Mouse (Mus musculus) embryo, embryonic 10 days (tissue): ENCODE results near the gene Antxr1.

Source experiments
- DNase-seq: peaks from one replicate; pipeline ENCODE4 v3.0.0-alpha.2; 2015; ENCODE audit warnings: low spot score

Gene Antxr1

DNA sequence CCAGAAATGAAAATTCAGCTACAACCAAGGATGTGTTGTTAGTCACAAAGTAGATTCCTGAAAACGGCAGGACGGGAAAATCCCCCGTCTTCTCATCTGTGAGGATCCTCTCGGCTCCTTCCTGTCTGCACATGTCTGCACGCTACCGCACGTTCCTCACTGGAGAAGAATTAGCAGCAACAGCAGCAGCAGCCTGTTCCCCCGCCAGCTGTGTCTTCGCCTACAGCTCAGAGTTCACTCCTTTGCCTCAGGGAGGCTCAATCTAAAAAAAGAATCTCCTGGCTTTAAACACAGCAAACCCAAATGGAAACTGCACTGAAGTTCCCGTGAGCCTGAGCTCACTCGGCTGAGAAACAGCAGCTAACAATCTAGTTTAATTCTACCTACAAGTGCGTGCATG lies 148.6 kb downstream of the Antxr1 start:
- DNase-seq: no peak

DNA sequence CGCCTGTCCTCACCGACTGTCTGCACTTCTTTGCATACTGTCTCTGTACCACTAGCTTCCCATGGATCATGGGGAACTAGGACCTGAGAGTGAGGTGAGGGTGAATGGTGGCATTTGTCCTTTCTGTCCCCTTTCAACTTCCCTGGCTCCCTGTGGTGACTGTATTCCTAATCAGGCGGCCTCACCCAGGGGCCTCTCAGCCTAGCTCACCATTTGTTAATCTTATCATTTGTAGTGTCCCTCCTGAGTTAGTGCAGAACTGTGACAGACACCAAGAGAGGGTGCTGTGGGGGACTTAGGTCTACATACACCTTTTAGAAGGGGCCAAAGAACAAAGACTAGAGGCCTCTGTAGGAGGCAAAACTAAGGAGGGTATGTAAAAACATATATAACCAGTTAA lies 151.2 kb downstream of the Antxr1 start:
- DNase-seq: no peak

DNA sequence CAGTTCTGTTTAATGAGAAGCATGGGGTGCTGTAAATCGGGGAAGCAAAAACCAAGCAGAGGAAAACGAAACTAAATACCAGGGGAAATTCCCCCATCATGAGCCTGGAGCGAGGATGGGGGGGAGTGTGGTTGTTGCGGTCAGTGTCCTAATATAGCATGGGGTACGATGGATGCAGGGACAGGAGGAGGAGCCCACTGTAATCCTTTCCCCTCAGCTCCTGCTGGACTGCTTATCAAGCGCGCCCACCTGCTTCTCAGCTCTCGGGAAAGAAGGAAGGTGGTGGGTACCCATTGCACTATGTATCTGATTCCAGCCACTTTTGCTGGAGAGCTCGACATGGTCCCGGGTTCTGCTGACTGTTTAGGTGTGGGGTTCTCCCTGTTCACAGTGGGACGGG lies 151.6 kb downstream of the Antxr1 start:
- DNase-seq: no peak

DNA sequence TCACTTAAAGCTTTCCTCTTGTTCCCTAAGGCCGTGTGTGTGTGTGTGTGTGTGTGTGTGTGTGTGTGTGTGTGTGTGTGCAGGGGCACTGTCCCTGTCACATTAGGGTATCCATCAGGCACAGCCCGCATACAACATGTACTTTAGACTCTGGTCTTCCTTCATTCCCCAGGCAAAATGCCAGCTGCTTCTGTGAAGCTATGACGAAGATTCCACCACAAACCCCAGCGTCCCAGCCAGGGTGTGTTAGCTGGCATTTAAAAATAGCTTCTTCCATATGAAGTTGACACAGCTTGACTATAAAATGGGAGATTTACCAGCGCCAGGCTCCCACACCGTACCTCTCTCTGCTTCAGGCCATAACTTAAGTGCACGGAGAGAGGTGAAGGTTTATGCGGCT lies 152.5 kb downstream of the Antxr1 start:
- no peak for DNase-seq

DNA sequence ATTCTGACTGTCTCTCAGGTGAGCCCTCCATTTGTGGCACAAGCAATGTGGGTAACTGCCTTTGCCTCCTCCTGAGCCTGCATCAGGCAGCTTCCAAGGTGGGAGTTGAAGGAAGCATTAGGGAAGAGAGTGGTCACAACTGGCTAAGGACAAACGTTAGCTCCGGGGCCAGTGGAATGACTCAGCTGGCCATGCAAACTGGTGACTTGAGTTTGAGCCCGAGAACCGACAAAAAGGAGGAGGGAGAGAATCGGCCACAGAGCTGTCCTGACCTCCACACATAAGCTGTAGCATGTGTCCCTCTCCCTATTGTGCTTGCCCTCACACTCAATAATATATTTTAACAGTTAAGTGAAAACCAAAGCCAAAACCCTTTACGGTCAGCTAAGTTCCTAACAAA lies 152.9 kb downstream of the Antxr1 start:
- DNase-seq: no peak

DNA sequence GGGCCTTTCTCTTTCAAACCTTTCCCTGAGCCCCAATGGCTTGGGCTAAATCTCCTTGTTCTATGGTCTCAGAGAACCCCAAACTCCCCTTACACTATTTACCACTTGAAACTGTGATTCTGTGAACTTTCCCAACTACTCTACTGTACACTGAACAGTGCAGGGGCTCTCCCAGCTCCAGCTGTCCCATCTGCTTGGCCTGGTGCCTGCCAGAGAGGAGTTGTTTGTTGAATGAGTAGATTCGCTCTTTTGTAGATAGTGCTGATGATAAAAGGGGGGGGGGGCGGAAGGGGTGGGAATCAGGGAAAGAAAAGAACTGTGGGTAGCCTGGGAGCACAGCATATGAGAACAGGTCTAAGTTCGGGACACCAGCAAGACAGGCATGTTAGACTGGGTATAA lies 164.2 kb downstream of the Antxr1 start:
- no peak for DNase-seq

DNA sequence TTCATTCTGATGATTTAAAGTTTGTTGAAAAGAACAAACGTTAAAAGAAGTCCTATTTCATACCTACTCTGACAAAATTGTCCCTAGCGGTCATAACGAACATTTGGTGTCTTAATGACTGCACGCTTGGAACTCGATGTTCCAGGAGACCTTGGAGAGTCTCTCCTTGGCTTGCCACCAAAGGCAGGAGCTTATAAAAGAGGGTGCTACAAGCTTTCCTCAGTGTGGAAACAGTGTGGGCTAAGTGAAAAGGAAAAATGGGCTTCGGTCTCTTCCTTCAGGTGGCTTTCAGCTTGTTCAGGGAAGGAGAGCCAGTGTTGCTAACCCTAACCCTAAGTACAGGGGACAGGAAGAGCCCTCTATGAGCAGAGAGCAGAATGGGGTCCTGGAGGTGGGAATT lies 164.7 kb downstream of the Antxr1 start:
- no peak for DNase-seq

DNA sequence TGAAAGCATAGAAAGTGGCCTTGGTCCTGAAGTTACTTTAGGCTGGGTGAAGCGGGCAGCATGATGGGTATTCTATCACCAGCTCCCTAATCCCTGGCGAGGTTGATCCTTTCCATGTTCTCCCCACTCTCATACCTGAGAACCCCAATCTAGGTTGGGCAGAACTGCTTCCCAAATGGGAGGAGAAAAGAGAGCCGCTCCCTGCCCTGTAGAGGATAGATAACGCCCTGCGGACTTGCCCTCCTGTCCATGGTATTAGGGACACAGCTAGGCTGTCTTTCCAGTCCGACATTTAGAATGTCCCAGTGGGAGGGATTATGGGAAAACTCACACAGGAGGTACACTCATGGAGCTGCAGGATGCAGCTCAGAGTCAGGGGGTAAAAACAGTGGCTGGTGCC lies 165.3 kb downstream of the Antxr1 start:
- no peak for DNase-seq

DNA sequence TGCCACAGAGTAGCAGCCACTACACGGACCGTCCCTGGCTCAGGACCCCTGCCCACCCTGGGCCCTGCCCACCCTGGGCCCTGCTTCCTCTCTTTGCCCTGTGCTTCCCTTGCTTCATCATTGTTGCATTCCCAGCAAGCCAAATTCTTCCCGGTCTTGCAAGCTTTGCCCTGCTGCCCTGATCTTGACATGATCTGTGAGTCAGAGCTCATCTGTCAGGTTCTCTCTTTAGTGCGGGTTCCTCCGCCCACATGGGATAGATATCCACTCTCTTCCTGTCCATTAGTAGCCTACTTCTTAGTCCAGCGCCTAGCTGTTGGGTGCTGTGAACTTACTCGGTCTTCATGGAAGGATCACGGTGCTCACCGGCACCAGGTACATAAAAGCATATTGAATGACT lies 167.6 kb downstream of the Antxr1 start:
- DNase-seq: no peak

DNA sequence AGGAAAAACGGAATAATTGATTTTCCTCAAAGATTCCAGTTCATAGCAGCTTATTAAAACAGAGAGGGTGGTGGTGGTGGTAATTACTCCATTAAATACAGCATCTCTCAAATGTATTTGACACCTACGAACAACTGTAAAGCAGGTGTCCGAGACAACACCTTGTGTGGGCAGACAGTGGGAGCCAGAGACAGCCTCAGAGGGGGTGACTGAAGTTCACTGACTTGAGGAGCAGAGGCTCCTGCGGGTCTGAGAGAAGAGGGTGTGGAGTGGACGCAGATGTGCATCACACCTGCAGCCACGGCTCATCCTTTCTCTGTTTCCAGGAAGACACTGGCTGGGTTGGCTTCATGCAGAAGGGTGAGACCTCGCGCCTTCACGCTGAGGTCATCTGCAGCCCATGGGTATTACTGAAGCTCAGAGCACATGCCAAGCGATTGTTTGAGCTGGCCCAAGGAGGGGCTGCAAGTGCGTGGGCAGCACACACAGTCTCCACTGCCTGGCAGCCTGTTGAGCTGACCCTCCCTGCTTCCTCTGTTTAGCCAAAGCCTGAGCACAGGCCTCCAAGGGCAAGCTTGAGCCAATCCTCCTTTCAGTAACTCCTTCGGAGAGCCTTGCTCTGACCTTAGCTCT lies 168.8 kb downstream of the Antxr1 start:
- DNase-seq: no peak

DNA sequence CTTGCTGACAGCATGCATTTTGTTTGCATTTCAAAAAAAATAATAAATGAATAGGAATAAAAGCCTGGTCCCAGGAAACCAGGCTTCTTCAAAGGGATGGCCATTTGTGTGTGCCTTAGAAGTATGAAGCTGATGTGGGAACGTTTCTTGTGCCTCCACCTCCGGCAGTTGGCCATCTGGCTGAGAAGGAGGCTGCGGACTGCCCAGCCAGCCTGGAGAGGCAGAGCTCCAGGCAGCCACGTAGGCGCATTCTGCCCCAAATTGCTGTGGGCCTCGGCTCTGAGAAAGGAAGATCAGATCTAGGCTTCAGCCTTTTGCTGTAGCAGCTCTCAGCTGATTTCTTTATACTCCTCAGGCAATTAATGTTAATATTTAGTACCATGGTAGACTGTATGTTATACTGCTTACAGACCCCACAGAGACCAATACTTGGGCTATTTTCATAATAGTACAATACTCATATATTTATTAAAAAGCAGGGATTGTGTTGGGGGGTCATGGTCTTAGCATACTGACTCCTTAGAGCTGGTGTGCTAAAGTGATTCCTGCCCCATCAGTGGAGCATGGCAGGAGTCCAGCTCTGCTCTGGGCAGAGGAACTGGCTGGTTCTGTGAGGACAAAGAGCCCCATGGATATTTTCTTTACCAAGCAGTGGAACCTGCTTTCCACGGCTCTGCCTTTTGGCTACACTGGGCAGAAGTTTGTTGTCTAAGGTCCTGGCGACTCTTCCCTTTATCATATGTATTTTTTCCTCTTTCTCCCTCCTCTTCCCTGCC lies 169.9 kb downstream of the Antxr1 start:
- no peak for DNase-seq

DNA sequence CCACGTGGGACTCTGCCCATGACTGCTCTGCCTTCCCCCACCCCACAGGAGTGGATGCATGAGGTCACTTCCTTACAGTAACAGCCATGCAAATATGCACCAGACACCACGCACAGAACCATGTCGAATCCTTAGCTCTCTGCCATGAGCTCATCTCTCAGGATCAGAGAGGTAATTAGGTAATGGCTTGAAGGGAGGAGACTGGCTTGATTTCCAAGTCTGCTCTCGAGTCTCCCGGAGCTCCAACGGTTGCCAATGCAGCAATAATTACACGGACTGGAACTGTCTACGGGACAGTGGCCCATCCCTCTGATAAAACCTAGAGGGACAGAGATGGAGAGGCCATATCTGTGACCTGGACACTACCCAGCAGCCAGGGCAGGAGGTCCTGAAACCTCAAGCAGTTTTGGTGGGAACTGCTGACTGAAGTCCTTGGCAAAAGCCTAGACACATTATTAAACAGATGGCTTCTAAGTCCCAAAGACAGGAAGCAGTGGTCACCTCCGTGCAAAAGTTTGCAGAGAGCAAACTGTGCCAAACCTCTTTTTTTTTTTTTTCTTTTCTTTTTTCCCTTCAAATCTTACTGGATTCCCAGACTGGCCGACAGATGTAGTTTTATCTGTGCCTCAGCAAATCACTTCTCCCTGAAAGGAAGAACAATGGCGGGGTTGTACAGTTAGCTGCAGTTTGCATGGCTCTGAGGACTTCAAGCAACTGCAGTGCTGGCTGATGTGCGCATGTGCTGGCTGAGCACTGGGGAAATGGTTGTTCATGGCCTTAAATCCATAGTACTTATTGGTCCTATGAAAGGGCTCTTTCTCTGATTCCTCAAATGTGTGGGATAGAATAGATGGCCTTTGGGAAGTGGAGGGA lies 174.0 kb downstream of the Antxr1 start:
- no peak for DNase-seq

DNA sequence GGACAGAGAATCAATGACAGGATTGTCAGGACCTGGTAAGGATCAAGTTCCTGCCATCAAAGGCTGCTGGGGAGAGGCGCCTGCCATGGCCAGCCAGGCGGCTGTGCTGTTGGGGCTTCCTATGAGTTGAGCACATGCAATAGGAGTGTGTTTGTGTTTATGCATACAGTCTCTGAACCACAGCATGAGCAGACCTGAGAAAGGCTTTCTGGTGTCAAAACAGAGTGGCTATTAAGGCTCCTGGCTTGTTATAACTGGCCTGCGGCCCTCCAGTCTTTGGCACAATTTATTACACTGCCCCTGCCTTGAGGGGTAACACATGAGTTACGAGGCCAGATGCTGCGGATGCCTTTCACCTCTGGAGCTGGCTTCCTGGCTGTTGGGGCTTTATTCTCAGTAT lies 175.4 kb downstream of the Antxr1 start:
- DNase-seq: peak; percentile 41

DNA sequence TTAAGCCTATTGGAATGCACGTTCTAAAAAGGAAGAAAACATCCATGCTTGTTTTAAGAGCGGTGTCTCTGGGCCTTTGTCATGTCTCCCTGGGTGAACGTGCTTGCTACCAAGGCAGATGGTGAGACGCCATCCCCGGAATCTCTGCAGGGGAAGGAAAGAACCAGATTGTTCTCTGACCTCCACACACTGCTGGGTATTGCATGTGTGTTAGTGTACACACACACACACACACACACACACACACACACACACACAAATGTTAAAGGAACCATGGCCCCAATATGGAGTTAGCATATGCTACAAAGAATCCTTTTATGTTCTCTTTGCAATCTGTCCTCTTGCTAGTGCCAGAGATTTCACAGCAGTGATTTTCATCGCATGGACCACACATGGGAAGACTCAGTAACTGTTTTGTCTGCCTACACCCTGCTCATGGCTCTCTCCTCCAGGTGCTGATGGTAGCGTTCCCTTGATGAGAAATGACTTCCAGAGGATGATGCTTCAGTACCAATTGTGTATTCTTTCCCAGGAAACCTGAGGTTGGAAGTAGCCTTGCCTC lies 177.5 kb downstream of the Antxr1 start:
- no peak for DNase-seq

DNA sequence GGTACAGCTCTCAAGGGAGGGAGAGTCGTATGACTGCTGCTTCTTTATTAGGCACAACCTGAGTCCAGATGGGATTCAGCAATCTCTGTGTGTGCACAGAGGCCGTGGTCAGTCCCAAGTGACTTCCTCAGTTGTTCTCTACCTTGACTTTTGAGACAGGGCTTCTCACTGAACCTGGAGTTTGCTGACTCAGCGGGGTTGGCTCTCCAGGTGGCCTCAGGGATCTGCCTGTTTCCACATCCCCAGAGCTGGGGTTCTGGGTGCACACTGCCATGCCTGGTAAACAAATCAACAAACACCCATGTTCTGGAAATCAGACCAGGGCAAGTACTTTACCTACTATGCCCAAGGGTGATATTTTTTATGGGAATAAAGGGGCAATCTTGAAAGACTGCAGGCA lies 181.8 kb downstream of the Antxr1 start:
- DNase-seq: no peak

DNA sequence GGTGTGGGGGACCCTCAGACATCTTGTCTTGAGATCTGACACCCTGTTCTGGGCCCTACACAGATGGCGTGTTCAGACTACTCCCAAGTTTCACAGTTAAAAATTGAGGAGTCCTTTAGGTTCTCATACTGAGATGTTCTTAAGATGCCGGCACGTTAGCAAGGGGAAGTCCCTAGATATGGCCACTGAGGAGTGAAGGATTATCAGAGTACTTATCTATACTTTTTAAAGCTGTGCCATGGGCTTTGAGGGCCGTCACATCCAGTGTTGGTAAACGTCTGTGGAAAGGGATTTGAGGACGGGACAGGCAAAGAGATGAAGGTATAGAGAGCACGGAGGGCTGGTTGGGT lies 182.4 kb downstream of the Antxr1 start:
- DNase-seq: no peak

DNA sequence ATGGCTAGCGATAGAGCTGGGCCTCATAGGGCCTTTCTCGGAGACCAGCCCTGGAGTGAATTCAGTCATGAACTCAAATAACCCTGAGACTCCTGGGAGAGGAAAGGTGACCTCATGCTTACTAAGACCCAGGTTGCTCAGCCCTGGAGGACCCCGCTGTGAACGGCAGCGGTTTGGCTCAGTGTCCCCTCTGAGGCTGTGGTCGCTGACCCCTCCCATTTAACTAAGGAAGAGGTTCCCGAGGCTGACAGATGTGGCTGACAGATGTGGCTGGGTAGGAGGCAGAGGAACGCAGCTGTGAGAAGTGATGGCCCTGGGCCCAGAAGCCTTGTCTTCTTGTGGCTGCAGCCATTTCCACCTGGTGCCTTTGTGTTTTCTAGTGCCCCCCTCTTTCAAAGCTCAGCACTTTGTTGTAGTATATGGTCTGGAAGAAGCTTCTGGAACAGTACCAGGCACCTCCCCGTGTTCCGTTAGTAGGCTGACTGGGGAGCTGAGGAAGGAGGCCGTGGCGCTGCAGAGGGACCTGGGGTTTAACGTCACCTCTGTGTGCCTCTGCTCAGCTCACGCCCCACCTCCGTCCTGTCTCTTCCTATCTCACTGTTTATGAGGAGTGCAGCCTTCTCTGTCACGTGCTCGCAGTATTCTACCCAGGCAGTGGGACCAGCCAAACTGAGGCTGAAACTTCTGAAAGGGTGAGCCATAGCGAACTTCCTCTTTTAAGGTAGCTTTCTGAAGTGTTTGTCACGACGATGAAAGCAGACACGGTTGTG lies 183.0 kb downstream of the Antxr1 start:
- peak; percentile 10 for DNase-seq

DNA sequence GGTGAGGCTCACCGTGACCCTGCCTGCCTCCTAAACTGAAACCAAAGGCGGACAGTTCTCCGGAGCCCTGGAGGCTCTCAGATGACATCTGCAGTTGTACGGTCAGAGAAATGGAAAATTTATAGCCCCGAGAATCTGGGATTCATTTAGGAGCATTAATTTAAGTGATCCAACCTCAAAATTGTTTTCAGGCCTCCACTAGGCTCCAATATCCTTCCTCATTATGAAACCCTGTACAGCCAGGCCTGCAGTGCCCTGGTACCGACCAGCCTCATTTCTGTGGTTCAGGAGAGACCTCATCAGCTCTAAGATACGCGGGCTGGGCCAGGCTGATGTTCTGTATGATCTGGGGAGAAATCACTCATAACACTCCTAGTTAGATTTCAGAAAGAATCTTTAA lies 184.2 kb downstream of the Antxr1 start:
- DNase-seq: no peak

DNA sequence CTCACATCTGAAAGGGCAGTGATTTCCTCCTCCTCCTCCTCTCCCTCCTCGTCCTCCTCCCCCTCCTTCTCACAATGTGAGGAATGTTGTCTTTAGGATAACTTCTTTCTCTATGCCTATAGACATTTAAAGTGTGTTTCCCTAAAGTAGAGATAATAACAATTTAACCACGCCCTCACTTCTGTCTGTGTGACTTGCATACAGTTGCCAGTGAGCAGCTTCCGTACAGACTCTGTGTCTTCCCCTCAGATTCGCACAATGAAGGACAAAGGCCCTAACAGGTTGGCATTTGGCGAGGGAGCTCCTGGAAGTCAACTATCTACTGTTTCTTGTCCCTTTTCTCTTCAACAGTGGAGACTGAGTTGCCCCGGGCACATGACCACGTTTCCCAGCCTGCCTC lies 185.2 kb downstream of the Antxr1 start:
- no peak for DNase-seq

DNA sequence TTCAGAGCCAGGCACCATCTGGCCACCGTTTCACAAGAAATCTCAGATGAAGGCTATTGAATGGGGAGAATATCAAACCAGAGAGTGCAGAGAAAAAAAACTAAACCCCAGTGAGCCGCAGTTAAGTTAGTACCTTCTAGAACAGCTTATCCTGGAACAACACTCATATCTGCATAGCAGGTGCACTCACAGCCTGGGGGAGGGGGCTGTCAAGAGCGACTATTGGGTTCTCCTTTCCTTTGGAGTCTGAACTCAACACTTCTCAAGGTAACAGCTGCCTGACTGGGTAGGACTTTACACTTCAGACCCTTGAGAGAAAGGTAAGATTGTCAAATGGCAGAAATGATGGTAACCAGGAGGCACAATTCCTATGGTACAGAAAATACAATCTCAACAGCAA lies 187.7 kb downstream of the Antxr1 start:
- DNase-seq: no peak

DNA sequence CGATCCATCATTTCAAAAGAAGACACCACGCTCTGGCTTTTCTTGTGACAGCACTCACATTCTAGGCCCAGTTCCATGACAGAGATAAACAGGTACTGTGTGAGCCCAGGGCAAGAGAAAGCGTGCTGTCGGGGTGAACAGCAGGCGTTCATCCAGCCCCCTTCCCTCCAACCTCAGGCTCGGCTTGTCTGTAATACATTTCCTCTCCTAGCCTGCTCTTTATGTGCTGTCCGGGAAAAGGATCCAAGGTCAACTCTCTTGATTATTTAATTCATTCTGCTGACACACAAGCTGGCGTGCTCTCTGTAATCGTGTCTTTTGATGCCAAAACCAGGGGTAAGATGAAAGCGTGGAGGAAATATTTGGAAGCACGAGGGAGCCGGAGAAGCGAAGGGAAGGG lies 192.0 kb downstream of the Antxr1 start:
- DNase-seq: no peak

DNA sequence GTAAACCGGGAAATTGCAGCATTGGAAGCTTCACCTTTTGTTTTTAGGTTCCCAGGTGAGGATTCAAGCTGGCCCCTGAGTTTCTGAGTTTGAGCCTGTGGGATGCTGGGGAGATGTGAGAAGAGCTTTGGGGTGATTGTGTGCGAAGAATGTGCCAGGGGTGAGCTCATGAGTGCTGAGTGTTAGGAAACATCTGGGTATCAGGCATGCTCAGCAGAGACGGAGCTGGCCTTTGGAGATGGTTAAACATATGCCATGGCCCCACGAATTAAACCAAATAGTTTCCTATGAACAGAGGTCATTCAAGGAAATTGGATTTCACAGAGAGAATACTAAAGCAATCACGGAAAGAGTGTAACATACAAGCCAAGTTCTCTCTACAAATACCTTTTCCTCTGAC lies 193.4 kb downstream of the Antxr1 start:
- DNase-seq: no peak
